Mouse (Mus musculus) kidney, postnatal 10 days (tissue): ENCODE measurements around the gene 2010111I01Rik.

Source experiments
- DNase-seq: peaks from one replicate; pipeline ENCODE4 v3.0.0; 2021; ENCODE audit warnings: mixed read lengths

Gene 2010111I01Rik

GRCm38 (mm10) chr13:63117495-63118184 lies 152.9 kb downstream of the 2010111I01Rik start:
- DNase-seq = no peak

- DNase-seq = no peak
Measured at GRCm38 (mm10) chr13:63118682-63119081, 154.0 kb downstream of the 2010111I01Rik start.

DNA sequence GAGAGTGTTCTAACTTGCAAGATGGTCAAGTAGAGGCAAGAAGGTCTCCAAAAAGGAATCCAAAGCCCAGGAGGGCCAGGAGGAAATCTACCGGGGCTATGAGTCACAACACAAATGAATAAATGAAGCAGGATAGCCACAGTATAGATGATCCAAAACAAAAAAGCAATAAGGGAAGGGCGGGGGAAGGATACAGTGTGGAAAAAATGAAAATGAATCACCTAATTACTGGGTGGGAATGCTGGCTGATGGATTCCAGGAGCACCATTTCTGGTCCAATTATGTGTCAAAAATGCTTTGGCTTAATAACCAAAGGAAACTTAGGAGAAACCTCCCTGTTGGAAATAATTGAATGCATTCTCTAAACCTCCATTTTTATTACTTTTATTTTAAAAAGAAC lies 155.6 kb downstream of the 2010111I01Rik start:
- no peak for DNase-seq

DNA sequence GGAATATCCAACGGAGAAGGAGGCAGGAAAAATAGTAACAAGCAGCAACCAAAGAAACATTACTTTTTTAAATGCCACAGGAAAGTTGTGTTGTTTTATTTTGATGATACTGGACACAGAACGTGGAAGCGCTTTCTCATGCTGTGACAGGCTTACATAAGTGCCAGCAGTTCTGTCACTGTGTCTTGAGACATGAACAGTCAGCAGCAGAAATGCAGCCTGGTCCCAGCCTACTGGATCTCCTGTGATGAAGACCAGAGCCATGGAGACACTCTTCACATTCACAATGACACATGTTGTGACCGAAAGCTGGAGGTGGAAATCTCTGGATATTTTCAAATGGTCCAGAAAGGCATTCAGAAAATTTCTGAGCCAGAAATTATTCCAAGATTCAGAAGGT lies 157.1 kb downstream of the 2010111I01Rik start:
- DNase-seq = no peak

DNA sequence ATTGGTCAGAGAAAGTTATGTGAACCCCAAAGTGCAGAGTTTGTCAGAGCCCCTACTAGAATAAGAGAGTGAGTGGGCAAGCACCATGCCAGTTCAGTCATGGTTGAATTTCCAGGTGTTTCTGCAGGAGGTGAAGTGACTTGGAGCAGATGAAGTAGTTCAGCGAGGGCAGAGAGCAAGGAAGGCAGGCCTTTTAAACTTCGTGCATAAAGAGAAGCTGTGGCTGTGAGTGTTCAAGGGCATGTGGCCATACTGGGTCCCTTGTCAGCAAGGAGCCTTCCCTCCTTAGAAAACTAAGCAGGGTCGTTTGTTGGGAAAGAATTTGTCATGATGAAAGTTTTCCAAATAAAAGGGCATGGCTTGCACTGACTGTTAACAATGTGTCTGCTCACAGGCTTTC lies 161.5 kb downstream of the 2010111I01Rik start:
- no peak for DNase-seq

DNA sequence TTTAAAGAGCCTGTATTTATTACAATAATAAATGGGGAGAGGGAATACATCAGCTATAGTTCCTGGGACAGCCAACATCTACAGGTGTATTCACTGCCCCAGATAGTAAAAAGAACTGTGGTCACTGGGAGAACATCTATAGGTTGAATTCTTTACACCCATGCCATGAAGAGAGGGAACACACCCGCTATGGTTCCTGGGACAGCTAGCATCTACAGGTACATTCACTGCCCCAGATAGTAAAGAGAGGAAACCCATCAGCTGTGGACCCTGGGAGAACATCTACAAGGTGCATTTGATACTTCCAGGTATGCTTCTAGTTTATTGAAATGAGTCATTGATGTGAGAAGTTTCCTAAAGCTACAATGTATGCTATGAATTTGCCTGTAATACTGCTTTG lies 162.8 kb downstream of the 2010111I01Rik start:
- no peak for DNase-seq

GRCm38 (mm10) chr13:63134879-63135421 lies 170.3 kb downstream of the 2010111I01Rik start:
- DNase-seq = no peak

GRCm38 (mm10) chr13:63135994-63136393 lies 171.3 kb downstream of the 2010111I01Rik start:
- DNase-seq = no peak

GRCm38 (mm10) chr13:63136775-63137174 lies 172.1 kb downstream of the 2010111I01Rik start:
- no peak for DNase-seq

DNA sequence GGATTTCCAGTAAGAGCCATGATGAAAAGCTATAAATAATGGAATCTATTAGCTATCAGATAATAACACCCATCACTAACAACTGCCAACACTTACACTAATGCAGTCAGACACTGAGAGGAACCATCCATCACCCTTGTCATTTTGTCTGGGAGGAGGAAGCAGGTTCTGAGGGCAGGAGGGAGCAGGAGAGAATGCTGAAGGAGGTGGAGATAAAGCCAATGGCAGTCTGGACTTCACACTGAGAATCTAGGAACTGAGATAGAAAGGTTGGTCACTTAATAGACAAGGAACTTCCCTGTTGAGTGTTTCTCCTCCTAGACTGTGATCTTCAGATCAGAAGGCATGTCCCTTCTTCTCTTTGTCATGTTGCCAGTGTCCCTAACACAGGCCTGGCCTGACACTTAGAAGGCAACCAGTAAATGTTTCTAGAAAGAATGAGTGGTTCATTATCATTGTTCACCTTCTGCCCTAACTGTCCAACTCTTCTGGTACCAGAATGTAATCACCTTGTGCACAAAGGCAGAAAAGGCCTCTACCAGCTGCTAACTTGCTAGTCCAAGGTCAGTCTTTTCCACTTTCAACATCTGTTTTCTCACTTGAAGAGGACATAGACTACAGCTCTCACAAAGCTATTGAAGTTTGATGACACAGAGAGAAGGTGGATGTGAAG lies 173.8 kb downstream of the 2010111I01Rik start:
- DNase-seq = no peak

- DNase-seq = no peak
Measured at GRCm38 (mm10) chr13:63139463-63140226, 175.0 kb downstream of the 2010111I01Rik start.

GRCm38 (mm10) chr13:63140784-63141183 lies 176.1 kb downstream of the 2010111I01Rik start:
- no peak for DNase-seq

- no peak for DNase-seq
Measured at GRCm38 (mm10) chr13:63141275-63141674, 176.6 kb downstream of the 2010111I01Rik start.

DNA sequence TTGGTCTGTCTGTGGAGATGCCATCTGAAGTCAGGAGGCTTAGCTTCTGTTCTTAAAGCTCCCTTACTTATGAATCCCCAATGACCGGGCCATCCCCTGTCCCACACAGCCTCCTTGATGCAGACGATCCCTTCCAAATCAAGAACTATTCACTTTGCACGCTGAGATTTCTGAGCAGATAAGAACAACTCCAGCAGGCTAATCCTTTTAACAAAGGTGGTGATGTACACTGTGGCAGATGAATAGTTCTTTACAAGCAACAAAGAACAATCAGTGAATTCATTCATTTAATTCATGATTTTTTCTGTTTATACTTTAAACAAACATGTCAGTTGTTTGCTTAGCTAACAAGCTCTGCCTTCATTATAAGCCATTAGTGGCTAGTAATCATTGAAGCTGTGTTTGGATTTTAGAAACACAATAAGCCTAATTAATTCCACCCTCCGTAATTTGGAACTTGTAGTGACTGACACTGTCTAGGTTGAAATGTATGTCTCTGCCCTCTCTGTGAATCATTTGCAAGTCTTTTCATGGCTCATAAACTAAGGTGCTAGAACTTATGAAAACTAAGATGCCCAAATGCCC lies 182.0 kb downstream of the 2010111I01Rik start:
- no peak for DNase-seq

DNA sequence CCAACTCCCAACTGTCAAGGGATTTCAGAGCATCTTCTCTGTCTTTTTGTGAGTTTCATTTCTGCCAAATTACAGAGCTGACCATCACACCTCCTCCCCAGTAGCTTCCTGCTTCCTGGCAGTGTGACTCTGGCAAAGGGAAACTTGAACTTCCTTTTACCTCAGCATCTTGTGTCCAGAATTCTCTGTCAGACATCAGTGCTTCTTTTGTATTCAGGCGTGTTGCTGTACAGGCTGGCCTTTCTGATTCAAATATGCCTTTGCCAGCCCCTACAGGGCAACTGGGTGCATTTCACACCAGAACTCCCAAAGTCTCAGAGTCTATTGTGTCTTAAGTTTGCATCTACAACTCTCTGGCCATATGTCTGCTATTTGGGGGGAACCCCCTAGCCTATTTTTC lies 183.5 kb downstream of the 2010111I01Rik start:
- DNase-seq = peak; percentile 29

DNA sequence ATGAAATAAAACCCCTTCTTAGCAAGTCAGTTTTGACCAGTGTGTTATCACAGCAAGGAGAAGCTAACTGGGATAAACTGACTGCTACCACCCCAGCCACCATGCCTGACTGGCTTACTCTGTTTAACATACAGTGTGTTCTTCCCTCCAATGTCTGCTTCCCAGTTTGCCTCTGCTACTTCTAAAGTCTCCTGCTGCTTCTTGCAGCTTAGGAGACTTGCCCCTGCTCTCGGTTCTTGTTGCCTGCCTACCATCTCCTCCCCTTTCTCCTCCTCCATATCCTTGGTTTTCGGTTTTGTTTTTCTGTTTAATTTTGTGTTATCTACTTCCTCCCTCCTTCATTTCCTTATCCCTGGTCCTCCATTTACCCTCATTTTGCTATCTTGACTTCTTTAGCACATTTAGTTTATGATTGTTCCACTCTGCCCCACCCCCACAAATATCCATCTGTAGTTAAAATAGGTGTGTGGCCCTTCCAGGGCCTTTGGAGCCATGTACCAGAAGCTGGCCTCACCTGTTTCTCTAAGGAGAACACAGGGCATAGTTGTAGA lies 185.9 kb downstream of the 2010111I01Rik start:
- no peak for DNase-seq

- DNase-seq = no peak
Measured at GRCm38 (mm10) chr13:63151028-63151738, 186.5 kb downstream of the 2010111I01Rik start.

DNA sequence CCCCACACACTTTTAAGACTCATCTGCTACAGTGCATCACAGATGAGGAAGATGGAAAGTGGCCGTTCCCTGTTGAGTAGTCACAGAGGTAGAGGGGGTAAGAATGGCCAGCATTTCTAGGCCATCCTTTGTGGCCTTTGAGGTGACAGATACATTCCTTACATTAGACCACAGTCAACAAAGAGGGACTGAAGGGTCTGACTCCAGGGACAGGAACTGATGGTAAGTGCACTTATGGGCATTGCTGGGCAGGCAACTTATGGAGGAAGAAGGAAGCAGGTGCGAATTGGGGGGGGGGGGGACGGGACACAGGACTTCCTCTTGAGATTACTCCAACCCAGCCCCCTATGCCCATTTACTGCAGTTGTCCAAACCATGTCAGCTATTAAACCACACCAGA lies 187.8 kb downstream of the 2010111I01Rik start:
- DNase-seq = no peak

DNA sequence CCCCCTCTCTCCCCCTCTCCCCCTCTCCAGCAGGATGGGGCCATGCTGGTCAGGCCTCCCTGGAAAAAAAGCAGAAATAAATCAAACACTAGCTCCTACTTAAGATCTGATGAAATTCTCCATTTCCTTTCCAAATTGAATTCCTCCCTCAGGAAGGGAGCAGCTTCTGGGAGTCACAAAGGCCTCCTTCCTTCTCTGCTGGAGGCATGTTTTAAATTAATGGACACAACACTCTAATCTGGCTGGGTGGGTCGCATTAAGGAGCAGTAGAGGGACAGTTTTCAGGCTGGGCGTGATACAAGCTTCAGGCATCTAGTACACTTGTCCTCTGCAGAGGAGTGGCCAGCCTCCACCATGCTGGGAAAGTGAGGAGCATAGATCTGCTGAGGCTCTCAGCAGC lies 188.7 kb downstream of the 2010111I01Rik start:
- peak; percentile 64 for DNase-seq

DNA sequence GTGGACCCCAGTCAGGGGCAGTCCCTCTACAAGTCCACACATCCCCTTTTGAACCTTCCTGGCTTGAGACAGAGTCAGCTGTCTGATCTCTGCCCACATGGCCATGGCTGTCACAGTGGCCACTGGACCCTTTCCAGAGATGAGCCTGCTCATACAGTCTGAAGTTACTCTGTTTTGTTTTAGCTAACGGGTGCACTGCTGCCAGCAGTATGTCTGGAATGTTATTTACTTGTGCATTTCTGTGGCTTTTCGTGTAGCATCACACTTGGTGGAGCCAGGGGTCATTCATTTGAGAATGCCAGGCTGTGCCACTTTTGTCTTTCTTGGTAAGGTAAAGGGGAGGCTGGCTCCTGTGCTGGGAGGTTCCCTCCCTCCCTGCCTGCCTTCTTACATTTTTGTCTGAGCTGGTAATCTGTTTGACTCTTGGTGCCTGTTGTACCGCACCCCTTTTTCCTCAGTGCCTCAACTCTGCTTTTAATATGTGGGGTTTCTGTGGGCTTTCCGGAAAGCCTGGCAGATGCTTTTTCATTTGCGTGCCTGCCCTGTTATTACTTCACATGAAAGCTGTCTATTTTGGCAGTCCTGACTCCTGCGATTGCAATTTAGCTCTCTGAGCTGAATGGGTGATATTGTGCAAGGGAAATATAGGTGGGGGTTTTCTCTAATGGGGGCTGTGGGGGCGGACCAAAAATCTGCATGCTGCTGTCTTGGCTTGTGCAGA lies 190.3 kb downstream of the 2010111I01Rik start:
- DNase-seq = peak; percentile 67

DNA sequence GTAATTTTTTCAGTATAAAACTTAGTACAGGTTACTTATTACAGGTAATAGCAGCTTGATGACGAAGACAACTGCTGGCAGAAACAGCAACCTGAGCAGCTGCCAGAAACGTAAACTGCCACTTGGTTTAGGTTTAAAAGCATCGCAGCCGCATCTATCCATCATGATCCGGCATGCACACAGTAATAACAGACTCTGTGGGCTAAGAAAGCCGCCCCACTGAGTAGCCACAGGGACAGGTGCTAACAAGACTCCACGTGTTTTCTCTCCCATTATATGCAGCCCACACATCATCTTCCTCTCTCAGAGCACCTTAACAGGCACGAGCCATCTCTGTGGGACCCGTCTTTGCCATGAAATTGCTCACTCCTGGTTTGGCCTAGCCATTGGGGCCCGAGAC lies 191.6 kb downstream of the 2010111I01Rik start:
- DNase-seq = no peak
